Mouse (Mus musculus) spleen, adult 10 weeks (tissue): ENCODE results near the gene Dazap2. TPM values are rescaled to one million over a fixed set of nuclear protein-coding genes. Genes with fewer than 3 reads are reported as not detected.

Source experiments
- polyA plus RNA-seq: library from polyadenylated mRNA; stranded (reverse); fragments of 350-450 nt; fragmentation: Illumina TruSeq; extraction: RNeasy Lipid Tissue Mini Kit (QIAGEN cat#74804); gene quantifications from one replicate; pipeline ENCODE4 v1.2.3, GENCODE M21; 2015; ENCODE audit warnings: low replicate concordance; ENCODE audit not compliant: insufficient read depth

The Dazap2 gene
- 422 TPM for polyA plus RNA-seq

GRCm38 (mm10) chr15:100614996-100615824 lies at the start of gene Dazap2:
Gene Dazap2 (plus strand): TSS chr15:100615349.

DNA sequence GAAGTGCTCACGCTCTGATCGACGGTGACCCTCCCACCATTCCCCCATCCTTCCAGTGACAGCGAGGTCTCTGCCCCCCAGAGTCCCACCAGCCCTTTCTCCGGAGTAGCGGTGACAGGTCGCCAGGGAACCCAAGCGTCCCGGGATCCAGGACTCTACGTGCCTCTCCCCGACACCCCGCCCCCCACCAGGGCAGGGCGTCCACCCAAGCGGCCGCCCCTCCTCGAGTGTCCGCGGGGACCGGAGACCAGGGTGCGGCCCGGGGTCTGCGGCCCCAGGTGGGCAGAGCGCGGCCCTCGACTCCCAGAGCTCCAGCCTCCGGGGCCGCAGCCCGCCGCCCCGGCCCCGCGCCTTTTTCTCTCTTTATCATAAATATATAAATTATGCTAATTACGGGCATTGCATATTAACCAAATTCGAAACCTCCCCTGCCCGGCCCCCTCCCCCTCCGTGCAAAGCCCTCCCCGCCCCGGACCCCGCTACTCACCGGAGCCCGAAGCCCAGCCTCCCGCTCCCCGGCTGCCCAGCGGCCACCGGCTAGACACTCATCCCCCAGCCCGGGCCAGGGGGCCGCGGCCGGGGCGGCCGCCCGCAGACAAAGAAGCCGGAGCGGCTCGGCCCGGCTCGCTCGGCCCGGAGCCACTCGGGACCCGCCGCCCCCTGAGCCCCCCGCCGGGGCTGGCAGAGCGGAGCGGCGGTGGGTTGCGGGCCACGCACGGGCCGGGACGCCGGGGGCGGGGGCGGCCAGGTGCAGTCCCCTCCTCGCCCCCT lies 15.7 kb upstream of the Dazap2 start, which contains the start of gene Pou6f1:
Gene Pou6f1, minus strand, starts transcription at position 709 of the 771 bp plus-strand sequence.

DNA sequence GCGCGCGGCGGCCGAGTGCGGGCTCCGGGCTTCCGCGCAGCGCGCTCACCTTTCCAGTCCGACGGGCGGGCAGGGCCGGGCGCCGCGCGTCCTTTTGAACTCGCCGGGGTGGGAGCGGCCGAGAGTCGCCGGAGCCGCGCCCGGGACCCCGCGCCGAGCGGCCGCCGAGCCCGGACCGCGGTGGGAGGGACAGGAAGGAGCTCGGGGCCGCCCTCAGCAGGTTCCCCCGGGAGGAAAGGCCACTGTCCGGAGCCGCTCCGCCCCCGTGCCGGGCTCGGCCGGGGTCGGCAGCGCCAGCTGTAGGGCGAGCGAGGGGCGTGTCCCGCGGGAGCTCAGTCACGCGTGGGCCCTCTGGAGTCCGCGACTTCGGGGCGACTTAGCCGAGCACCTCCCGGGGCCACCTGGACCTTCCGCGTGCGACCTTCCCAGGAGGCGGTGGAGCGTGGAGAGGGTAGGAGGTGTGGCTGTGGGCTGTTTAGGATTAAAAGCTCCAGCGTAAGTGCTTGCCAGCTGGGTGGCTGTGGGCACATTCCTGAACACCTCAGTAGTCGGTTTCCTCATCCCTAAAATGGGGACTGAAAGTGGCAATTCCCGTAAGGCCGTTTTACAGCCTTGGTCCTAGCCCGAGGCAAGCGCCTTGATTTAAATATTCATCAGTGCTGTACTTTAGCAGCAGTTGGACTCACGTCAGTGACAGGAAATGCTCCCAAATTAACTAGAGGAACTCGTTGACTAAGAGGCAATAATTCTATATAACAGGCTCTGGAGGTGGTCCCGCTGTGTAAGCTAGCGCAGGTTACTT lies 21.8 kb downstream of the Dazap2 start, which contains the start of gene Smagp:
Gene Smagp, minus strand, starts transcription at position 241 of the 802 bp plus-strand sequence.

GRCm38 (mm10) chr15:100669337-100669736 lies 54.2 kb downstream of the Dazap2 start, which contains the start of gene Bin2:
Gene Bin2 (minus strand): TSS chr15:100669553.

Other genes starting within 250 kb of the Dazap2 start
- not detected for gene Gm5475, start 193.2 kb upstream of the Dazap2 start, polyA plus RNA-seq
- gene Slc11a2, start 190.3 kb upstream of the Dazap2 start, polyA plus RNA-seq, result 23.8 TPM
- 37.2 TPM for gene Letmd1, start 146.3 kb upstream of the Dazap2 start, polyA plus RNA-seq
- gene Csrnp2, start 119.9 kb upstream of the Dazap2 start, polyA plus RNA-seq, result 1.9 TPM
- gene Tfcp2, start 63.3 kb upstream of the Dazap2 start, polyA plus RNA-seq, result 9.6 TPM
- gene Pou6f1, start 15.4 kb upstream of the Dazap2 start, polyA plus RNA-seq, result 27.7 TPM
- gene Smagp, start 21.6 kb downstream of the Dazap2 start, polyA plus RNA-seq, result 20.1 TPM
- 90.0 TPM for gene Bin2, start 54.2 kb downstream of the Dazap2 start, polyA plus RNA-seq
- 46.7 TPM for gene Cela1, start 72.6 kb downstream of the Dazap2 start, polyA plus RNA-seq
- gene Galnt6, start 114.0 kb downstream of the Dazap2 start, polyA plus RNA-seq, result 32.8 TPM
- 24.8 TPM for gene Slc4a8, start 146.4 kb downstream of the Dazap2 start, polyA plus RNA-seq